Mouse (Mus musculus) liver, postnatal 0 days (tissue): ENCODE data around the gene Ajuba.

Source experiments
- CTCF ChIP-seq: sonication (generic); IDR thresholded peaks from 2 replicates; pipeline ENCODE4 v1.5.1; 2016; ENCODE audit warnings: antibody characterized with exemption, low read depth
- EP300 ChIP-seq: IDR thresholded peaks from 2 replicates; pipeline ENCODE4 v1.6.1; 2016; ENCODE audit warnings: antibody characterized with exemption, low read depth, mild to moderate bottlenecking

- TF ChIP-seq CTCF = no peak
- no peak for TF ChIP-seq EP300
Observed at GRCm38 (mm10) chr14:54624976-54625375, 47.6 kb upstream of the Ajuba start.
